Mouse (Mus musculus): ENCODE measurements around the gene Zfp189. TPM values are rescaled to one million over a fixed set of nuclear protein-coding genes. Genes with fewer than 3 reads are reported as not detected.

Gene Zfp189
- polyA plus RNA-seq, 1 experiment from 2014 or later: 8.0 TPM

DNA sequence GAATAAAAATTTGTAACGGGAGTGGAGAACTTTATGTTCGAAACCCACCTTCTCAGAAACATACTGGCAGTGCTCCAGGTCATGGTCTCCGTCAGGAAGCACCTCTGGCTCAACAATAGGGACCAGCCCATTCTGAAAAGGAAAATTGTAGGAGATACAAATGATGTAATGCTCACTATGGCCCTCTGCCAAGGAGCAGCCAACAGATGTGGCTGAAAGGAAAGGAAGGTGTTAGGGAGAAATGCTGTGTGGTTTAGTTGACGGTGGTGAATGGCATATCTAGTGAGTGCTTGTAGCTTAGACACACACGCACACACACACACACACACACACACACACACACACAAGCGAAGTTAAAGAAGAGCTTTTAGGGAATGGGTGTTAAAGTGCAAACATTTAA, 18.7 kb downstream of the Zfp189 start:
- H3K27me3 ChIP-seq (replicated peaks): no peaks in the 10 kb centered on the region
- H3K4me1 ChIP-seq (replicated peaks): peaks cover 7% of the 10 kb centered on the region
- H3K27ac ChIP-seq (ENCODE audit: poor library complexity, severe bottlenecking): no peak overlapping the region
- 36% methylated on average over 6 of the region's 6 CpGs for WGBS
- H3K9me3 ChIP-seq (replicated peaks): no peaks in the 10 kb centered on the region
- no peak overlapping the region for H3K4me2 ChIP-seq
- H3K4me3 ChIP-seq: no peak overlapping the region
- no peak overlapping the region for H3K9ac ChIP-seq
- 0 out of 2 replicates have a peak, but pooled peaks have one; percentile 57 for ATAC-seq (ENCODE audit: insufficient number of reproducible peaks, low FRiP score)
- H3K36me3 ChIP-seq: no peaks in the 10 kb centered on the region

- H3K4me2 ChIP-seq: no peak overlapping the region
- H3K4me3 ChIP-seq: no peak overlapping the region
- H3K9me3 ChIP-seq (replicated peaks): no peaks in the 10 kb centered on the region
- WGBS: 41% methylated on average over 3 of the region's 3 CpGs
- H3K27ac ChIP-seq (ENCODE audit: poor library complexity, severe bottlenecking): no peak overlapping the region
- no peaks in the 10 kb centered on the region for H3K27me3 ChIP-seq (replicated peaks)
- ATAC-seq (ENCODE audit: insufficient number of reproducible peaks, low FRiP score): no peak
- no peak overlapping the region for H3K9ac ChIP-seq
- H3K4me1 ChIP-seq (replicated peaks): peaks cover 7% of the 10 kb centered on the region
- no peaks in the 10 kb centered on the region for H3K36me3 ChIP-seq
Measured at GRCm38 (mm10) chr4:49540966-49541365, 20.0 kb downstream of the Zfp189 start.

DNA sequence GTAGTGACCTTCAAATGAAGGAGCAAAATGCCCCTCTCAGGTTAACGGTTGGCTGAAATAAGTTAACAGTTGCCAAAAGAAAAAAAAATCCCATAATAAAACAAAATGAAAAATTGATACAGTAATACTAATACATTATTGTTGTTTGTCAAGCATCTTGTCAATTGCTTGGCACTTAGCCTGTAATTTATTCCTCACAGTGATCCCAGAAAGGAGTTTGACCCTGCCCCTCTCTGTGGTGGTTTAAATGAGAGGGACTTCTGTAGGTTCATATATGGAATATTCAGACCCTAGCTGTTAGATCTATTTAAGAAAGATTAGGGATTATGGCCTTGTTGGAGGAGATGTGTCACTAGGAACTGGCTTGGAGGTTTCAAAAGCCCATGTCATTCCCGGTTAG, 25.1 kb downstream of the Zfp189 start:
- no peak overlapping the region for H3K4me3 ChIP-seq
- no peak overlapping the region for H3K9ac ChIP-seq
- H3K27me3 ChIP-seq (replicated peaks): no peaks in the 10 kb centered on the region
- ATAC-seq (ENCODE audit: insufficient number of reproducible peaks, low FRiP score): no peak
- no peaks in the 10 kb centered on the region for H3K9me3 ChIP-seq (replicated peaks)
- H3K36me3 ChIP-seq: no peaks in the 10 kb centered on the region
- no peak overlapping the region for H3K27ac ChIP-seq (ENCODE audit: poor library complexity, severe bottlenecking)
- H3K4me2 ChIP-seq: no peak overlapping the region
- peaks cover 2% of the 10 kb centered on the region for H3K4me1 ChIP-seq (replicated peaks)
- 76% methylated on average over 2 of the region's 2 CpGs for WGBS

- no peak overlapping the region for H3K27ac ChIP-seq (ENCODE audit: poor library complexity, severe bottlenecking)
- H3K36me3 ChIP-seq: no peaks in the 10 kb centered on the region
- no peaks in the 10 kb centered on the region for H3K4me1 ChIP-seq (replicated peaks)
- H3K4me2 ChIP-seq: no peak overlapping the region
- ATAC-seq (ENCODE audit: insufficient number of reproducible peaks, low FRiP score): no peak
- H3K27me3 ChIP-seq (replicated peaks): no peaks in the 10 kb centered on the region
- H3K4me3 ChIP-seq: no peak overlapping the region
- WGBS: 65% methylated on average over 6 of the region's 6 CpGs
- H3K9ac ChIP-seq: no peak overlapping the region
- H3K9me3 ChIP-seq (replicated peaks): no peaks in the 10 kb centered on the region
Measured at GRCm38 (mm10) chr4:49546873-49547543, 26.0 kb downstream of the Zfp189 start.

DNA sequence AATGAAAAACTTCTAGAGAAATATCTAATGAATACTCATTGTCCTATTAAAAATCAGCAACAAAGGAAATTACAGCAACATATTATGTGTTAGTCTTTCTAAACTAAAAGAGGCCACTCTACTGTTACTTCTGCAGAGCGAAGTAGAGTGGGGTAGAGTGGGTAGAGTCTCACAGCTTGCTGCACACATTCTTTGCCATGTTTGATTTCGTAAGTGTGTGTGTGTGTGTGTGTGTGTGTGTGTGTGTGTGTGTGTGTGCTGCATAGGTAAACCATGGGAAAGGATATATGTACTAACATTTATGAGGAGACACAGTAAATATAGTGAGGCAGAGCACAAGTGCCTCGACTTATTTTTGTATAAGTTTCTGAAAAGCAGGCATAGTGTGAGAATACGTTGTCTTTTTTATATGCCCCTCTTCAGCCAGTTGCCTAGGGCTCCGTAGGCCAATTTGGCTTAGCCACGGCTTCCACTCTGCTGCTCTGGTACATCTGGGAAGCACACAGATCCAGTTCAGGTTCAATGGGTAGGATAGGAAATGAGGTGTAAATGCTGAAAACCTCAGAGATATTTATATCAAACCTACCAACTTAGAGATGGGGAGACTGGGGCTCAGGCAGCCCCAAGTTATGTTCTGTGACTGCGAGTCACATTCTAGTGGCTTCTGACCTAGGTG, 26.7 kb downstream of the Zfp189 start:
- H3K36me3 ChIP-seq: no peaks in the 10 kb centered on the region
- no peak for ATAC-seq (ENCODE audit: insufficient number of reproducible peaks, low FRiP score)
- H3K9ac ChIP-seq: no peak overlapping the region

GRCm38 (mm10) chr4:49549383-49549782, 28.4 kb downstream of the Zfp189 start, which contains the start of gene Aldob:
Gene Aldob, minus strand, starts transcription at chr4:49549546.
- 40% methylated on average over 3 of the region's 3 CpGs for WGBS
- no peak for ATAC-seq (ENCODE audit: insufficient number of reproducible peaks, low FRiP score)
- Histone ChIP-seq H3K9ac (no peak within 1 kb of the TSS), H3K4me1 (replicated peaks) (no peaks in the 10 kb centered on the region), H3K9me3 (replicated peaks) (no peaks in the 10 kb centered on the region), H3K27me3 (replicated peaks) (no peaks in the 10 kb centered on the region), H3K4me3 (no peak within 1 kb of the TSS), H3K27ac (ENCODE audit: poor library complexity, severe bottlenecking) (no peak within 1 kb of the TSS), H3K4me2 (no peak within 1 kb of the TSS), H3K36me3 (no peaks in the 10 kb centered on the region)

More for the DNA sequence above, 26.7 kb downstream of the Zfp189 start:
- Histone ChIP-seq H3K4me1 (replicated peaks) (no peaks in the 10 kb centered on the region), H3K4me2 (no peak overlapping the region), H3K27me3 (replicated peaks) (no peaks in the 10 kb centered on the region), H3K9me3 (replicated peaks) (no peaks in the 10 kb centered on the region), H3K27ac (ENCODE audit: poor library complexity, severe bottlenecking) (no peak overlapping the region), H3K4me3 (no peak overlapping the region)
- 76% methylated on average over 7 of the region's 7 CpGs for WGBS

- H3K36me3 ChIP-seq: no peaks in the 10 kb centered on the region
- 86% methylated on average over 5 of the region's 5 CpGs for WGBS
- no peaks in the 10 kb centered on the region for H3K4me1 ChIP-seq (replicated peaks)
- H3K4me2 ChIP-seq: no peak overlapping the region
- H3K9me3 ChIP-seq (replicated peaks): no peaks in the 10 kb centered on the region
- H3K4me3 ChIP-seq: no peak overlapping the region
- ATAC-seq (ENCODE audit: insufficient number of reproducible peaks, low FRiP score): no peak
- H3K9ac ChIP-seq: no peak overlapping the region
- H3K27me3 ChIP-seq (replicated peaks): no peaks in the 10 kb centered on the region
- no peak overlapping the region for H3K27ac ChIP-seq (ENCODE audit: poor library complexity, severe bottlenecking)
Measured at GRCm38 (mm10) chr4:49553380-49553779, 32.4 kb downstream of the Zfp189 start.

DNA sequence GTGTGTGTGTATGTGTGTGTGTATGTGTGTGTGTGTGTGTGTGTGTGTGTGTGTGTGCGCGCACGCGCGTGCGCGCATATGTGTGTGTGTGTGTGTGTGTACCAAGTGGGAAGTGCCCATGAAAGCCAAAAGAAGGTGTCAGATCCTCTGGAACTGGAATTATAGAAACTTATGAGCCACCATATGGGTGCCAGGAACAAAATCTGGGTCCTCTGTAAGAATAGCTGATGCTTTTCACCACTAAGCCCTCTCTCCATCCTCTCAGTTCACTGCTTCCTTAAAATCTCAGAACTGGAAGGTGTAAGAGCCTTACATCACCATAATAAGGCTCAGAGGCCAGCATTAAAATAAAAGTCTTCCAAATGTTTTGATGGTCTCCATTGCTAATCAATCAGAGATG, 36.4 kb downstream of the Zfp189 start:
- Histone ChIP-seq H3K4me3 (no peak overlapping the region), H3K4me2 (no peak overlapping the region), H3K36me3 (no peaks in the 10 kb centered on the region), H3K27me3 (replicated peaks) (no peaks in the 10 kb centered on the region), H3K27ac (ENCODE audit: poor library complexity, severe bottlenecking) (no peak overlapping the region), H3K9ac (no peak overlapping the region), H3K9me3 (replicated peaks) (no peaks in the 10 kb centered on the region), H3K4me1 (replicated peaks) (no peaks in the 10 kb centered on the region)
- no peak for ATAC-seq (ENCODE audit: insufficient number of reproducible peaks, low FRiP score)
- WGBS: 89% methylated on average over 7 of the region's 7 CpGs

- WGBS: 49% methylated on average over 2 of the region's 2 CpGs
Measured at GRCm38 (mm10) chr4:49558181-49558580, 37.2 kb downstream of the Zfp189 start.

DNA sequence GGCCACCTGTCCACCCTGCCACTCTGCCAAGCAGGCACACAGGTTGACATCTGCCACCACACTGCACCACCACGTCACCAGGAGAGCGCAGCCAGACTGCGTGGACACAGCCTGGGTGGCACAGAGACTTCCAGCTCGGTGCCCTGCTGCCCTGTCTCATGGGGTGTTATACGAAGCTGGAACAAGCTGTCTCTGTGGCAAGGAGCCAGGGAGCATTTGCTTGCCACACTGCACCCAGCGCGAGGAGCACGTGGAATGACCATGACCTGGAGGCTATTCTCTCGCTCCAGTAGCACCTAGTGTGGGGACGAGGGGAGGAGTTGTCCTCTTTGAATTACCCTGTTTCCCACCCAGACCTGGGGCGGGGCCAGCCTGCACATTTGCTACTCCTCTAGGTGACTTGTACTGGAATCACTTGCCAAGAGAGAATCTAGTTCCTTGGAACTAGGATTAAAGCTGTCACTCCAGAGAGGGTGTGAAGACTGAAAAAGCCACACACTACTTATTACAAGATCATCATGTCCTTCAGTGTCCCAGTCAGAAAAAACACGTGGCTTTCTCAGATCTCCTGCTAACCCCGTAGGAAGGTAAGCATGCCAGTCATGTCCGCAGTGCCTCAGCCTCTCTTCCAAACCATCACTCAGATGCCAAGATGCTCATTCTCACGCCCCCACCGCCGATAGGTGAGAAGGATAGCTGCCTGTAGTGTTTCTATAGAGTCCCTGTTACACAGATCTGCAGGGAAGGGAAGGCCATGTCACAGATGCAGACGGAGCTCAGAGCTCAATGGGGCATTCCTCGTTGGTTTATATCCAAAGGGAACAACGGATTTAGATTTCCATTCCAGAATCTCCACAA, 39.2 kb downstream of the Zfp189 start:
- 67% methylated on average over 20 of the region's 20 CpGs for WGBS
- no peaks in the 10 kb centered on the region for H3K36me3 ChIP-seq
- no peak overlapping the region for H3K4me3 ChIP-seq
- no peak overlapping the region for H3K27ac ChIP-seq (ENCODE audit: poor library complexity, severe bottlenecking)
- ATAC-seq (ENCODE audit: insufficient number of reproducible peaks, low FRiP score): peak; percentile 59; the same call in 1 of the 2 replicates
- no peak overlapping the region for H3K4me2 ChIP-seq
- H3K9me3 ChIP-seq (replicated peaks): no peaks in the 10 kb centered on the region
- no peaks in the 10 kb centered on the region for H3K27me3 ChIP-seq (replicated peaks)
- no peak overlapping the region for H3K9ac ChIP-seq
- H3K4me1 ChIP-seq (replicated peaks): no peaks in the 10 kb centered on the region

More at GRCm38 (mm10) chr4:49558181-49558580, 37.2 kb downstream of the Zfp189 start:
- Histone ChIP-seq H3K27ac (ENCODE audit: poor library complexity, severe bottlenecking) (no peak overlapping the region), H3K27me3 (replicated peaks) (no peaks in the 10 kb centered on the region), H3K9me3 (replicated peaks) (no peaks in the 10 kb centered on the region), H3K4me3 (no peak overlapping the region), H3K4me2 (no peak overlapping the region), H3K4me1 (replicated peaks) (no peaks in the 10 kb centered on the region), H3K36me3 (no peaks in the 10 kb centered on the region), H3K9ac (no peak overlapping the region)
- ATAC-seq (ENCODE audit: insufficient number of reproducible peaks, low FRiP score): no peak

DNA sequence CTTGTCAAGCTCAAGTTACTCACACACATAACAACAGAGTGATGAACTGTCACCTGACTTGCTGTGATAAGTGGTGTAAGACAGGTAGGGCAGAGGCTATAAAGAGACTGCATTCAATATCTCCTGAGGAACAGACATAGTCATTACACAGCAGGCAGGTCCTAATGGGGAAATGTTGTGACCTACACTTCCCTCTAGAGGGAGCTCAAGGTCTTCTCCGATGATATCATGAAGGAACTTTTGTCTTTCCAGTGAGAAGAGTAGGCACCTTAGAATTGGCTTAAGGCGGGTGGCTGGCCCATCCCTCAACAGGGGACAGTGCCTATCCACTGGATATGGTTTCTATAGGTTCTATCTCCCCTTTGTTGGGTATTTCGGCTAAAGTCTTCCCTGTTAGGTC, 46.6 kb downstream of the Zfp189 start:
- ATAC-seq (ENCODE audit: insufficient number of reproducible peaks, low FRiP score): 0 out of 2 replicates have a peak, but pooled peaks have one; percentile 6

More for the DNA sequence above, 46.6 kb downstream of the Zfp189 start:
- no peaks in the 10 kb centered on the region for H3K4me1 ChIP-seq (replicated peaks)
- WGBS: 15% methylated on average over 3 of the region's 3 CpGs
- no peak overlapping the region for H3K27ac ChIP-seq (ENCODE audit: poor library complexity, severe bottlenecking)
- no peaks in the 10 kb centered on the region for H3K27me3 ChIP-seq (replicated peaks)
- no peak overlapping the region for H3K4me2 ChIP-seq
- no peaks in the 10 kb centered on the region for H3K36me3 ChIP-seq
- H3K4me3 ChIP-seq: no peak overlapping the region
- no peak overlapping the region for H3K9ac ChIP-seq
- H3K9me3 ChIP-seq (replicated peaks): no peaks in the 10 kb centered on the region

All from heart, embryonic 12.5 days (tissue).